Mouse (Mus musculus): Measurements from ENCODE around the gene Slc26a5.

Slc26a5 gene

GRCm38 (mm10) chr5:21865346-21866107 is at the start of gene Slc26a5:
TSS of gene Slc26a5 (minus strand) at chr5:21865604.
- peak; percentile 35 for DNase-seq (ENCODE audit: low spot score)

GRCm38 (mm10) chr5:21914776-21915175 is 49.4 kb upstream of the Slc26a5 start:
- DNase-seq (ENCODE audit: low spot score), result no peak

- DNase-seq (ENCODE audit: low spot score), result no peak
These were observed 47.6 kb upstream of the Slc26a5 start for GRCm38 (mm10) chr5:21912835-21913530.

GRCm38 (mm10) chr5:21910726-21911125 is 45.3 kb upstream of the Slc26a5 start:
- no peak for DNase-seq (ENCODE audit: low spot score)

- DNase-seq (ENCODE audit: low spot score), result no peak
These were observed 44.3 kb upstream of the Slc26a5 start for GRCm38 (mm10) chr5:21909713-21910112.

- no peak for DNase-seq (ENCODE audit: low spot score)
These were observed 36.0 kb upstream of the Slc26a5 start for GRCm38 (mm10) chr5:21901411-21901810.

DNA sequence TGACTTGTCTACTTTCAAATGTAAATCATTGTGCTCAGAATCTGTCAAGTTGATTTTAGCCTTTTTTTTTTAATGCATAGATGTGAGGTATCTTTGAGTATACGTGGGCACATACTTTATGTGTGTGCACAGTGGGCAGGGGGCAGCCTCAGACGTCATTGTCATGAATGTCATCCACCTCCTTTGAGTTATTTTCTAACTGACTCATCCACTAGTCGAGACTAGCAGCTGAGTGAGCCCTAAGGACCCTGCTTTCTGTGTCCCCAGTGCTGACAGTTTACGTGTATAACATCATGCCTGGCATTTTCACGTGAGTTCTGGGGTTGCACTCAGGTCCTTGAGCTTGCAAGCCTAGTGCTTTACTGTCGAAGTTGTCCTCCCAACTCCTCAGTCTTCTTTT is 35.5 kb upstream of the Slc26a5 start:
- DNase-seq (ENCODE audit: low spot score), result no peak

- DNase-seq (ENCODE audit: low spot score), result no peak
These were observed 33.5 kb upstream of the Slc26a5 start for GRCm38 (mm10) chr5:21898875-21899274.

DNA sequence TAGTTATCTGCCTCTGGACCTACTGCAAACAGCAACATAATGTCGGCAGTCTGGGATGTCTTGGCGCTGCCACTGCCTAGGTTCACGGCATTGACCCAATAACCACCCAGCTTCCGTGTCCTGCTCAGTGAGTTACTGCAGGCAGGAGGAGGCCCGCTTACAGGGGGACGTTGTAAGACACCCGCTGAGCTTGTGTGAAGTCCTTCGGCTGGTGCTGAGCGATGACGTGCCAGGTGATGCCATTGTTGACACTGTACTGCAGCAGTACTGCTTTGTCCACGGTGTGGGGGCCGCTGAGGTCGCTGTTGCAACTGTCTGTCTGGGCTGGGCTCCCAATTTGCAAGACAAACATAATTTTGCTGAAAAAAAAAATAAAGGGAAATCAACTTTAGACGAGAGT is 31.2 kb upstream of the Slc26a5 start:
- no peak for DNase-seq (ENCODE audit: low spot score)

GRCm38 (mm10) chr5:21894168-21894567 is 28.8 kb upstream of the Slc26a5 start:
- DNase-seq (ENCODE audit: low spot score), result no peak

GRCm38 (mm10) chr5:21866750-21867149 is 1.3 kb upstream of the Slc26a5 start:
- no peak for DNase-seq (ENCODE audit: low spot score)

GRCm38 (mm10) chr5:21866311-21866712 is 908 bp upstream of the Slc26a5 start:
- peak; percentile 14 for DNase-seq (ENCODE audit: low spot score)

GRCm38 (mm10) chr5:21858653-21859052 is 6.8 kb downstream of the Slc26a5 start:
- no peak for DNase-seq (ENCODE audit: low spot score)

GRCm38 (mm10) chr5:21851679-21852340 is 13.6 kb downstream of the Slc26a5 start:
- DNase-seq (ENCODE audit: low spot score), result no peak

DNA sequence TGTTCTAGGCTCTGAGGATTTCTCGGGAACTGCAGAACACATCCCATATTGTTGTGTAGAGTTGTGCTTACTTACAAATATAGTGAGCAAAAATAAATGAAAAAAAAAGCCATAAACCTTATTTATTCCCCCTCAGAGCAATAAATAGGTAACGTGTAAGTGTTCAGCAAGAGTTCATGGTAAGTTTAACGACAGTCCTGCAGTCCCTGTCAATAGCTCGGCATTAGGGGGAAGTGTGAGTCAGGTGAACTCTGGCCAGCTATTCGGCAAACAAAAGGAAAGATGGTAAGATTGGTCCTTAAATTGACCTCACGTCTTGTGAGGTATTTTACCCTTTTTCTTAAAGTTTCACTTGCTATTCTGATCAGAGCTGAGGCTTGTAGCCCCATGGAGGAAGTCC is 18.0 kb downstream of the Slc26a5 start:
- no peak for DNase-seq (ENCODE audit: low spot score)

DNA sequence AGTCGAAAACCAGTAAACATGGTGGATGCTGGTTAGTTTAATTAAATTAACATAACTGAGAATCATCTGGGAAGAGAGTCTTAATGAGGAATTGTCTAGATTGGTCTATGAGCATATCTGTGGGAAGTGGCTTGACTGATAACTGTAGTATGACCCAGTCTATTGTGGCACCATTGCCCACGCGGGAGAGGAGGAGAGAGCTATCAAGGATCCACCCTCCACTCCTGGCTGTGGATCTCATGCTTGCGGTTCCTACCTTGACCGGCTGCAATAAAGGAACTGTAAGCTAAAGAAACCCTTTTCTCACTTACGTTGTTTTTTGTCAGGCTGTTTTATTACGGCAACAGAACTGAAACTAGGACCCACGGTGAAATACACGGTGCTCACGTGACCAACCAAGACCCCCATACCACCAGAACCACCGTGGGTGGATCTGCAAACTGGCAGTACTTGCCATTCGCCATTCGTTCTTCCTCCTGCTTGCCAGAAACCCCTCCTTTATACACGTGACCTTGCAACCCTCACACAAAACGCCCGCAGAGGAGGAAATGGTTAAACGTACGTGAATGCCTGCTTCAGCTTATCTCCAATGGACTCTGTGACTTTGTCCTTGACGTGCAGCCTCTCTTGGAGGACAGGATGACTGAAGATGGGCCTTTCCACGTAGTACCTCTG is 18.7 kb downstream of the Slc26a5 start:
- DNase-seq (ENCODE audit: low spot score), result no peak

- no peak for DNase-seq (ENCODE audit: low spot score)
These were observed 20.7 kb downstream of the Slc26a5 start for GRCm38 (mm10) chr5:21844676-21845075.

GRCm38 (mm10) chr5:21831761-21832160 is 33.6 kb downstream of the Slc26a5 start:
- DNase-seq (ENCODE audit: low spot score), result no peak

- no peak for DNase-seq (ENCODE audit: low spot score)
These were observed 36.5 kb downstream of the Slc26a5 start for GRCm38 (mm10) chr5:21828855-21829254.

- DNase-seq (ENCODE audit: low spot score), result no peak
These were observed 37.8 kb downstream of the Slc26a5 start for GRCm38 (mm10) chr5:21827643-21828042.

DNA sequence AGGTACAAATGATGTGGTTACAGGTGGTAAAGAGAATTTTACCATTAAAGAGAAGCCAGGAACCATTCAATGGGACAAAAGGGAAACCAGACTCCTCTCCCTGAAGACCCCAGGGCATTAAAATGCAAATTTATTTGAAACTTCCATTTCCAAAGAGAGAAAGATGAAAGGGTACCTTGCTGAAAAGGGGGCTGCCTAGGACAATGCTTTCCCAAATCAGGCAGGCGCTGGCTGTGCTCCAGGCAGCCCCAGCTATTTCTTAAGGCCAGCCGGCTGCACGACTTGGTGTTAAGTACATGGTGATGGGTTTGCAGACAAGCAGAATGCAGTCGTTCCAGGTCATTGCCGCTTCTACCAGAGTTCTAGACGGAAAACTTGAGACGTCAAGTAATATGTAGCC is 39.0 kb downstream of the Slc26a5 start:
- DNase-seq (ENCODE audit: low spot score), result no peak

DNA sequence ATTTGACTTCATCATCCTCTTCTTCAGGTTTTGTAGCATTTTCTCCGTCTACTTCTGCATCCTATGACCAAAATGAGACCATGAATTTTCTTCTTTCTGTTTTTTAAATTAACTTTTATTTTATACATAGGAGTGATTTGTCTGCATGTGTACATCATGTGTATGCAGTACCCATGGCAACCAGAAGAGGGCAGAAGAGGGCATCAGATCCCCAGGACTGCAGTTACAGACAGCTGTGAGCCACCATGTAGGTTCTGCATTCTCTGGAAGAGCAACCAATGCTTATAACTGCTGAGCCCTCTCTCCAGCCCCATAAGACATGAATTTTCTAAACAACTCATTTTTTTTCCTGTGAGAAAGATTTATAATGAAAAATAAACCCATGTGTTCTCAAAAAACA is 51.4 kb downstream of the Slc26a5 start:
- peak; percentile 41 for DNase-seq (ENCODE audit: low spot score)

Data from urinary bladder, postnatal 14 days (tissue).